Mouse (Mus musculus) frontal cortex, adult (tissue): ENCODE measurements around the gene Cd248.

Experiments used
- ATAC-seq: cut with Nextera tagmentation; 2 replicates; pipeline ENCODE4 v1.9.2; 2017; ENCODE audit warnings: mild to moderate bottlenecking, moderate library complexity, mixed read lengths; ENCODE audit not compliant: low TSS enrichment

The Cd248 gene

GRCm38 (mm10) chr19:5052166-5052822 is 15.6 kb upstream of the Cd248 start:
- peak; percentile 25; the same call in 1 of the 2 replicates for ATAC-seq

GRCm38 (mm10) chr19:5052853-5053252 is 15.0 kb upstream of the Cd248 start:
- ATAC-seq: no peak

GRCm38 (mm10) chr19:5053909-5054308 is 14.0 kb upstream of the Cd248 start:
- ATAC-seq: no peak

GRCm38 (mm10) chr19:5056251-5056650 is 11.6 kb upstream of the Cd248 start:
- no peak for ATAC-seq

GRCm38 (mm10) chr19:5057876-5058775 is 9.8 kb upstream of the Cd248 start:
- no peak for ATAC-seq

- ATAC-seq: peak; percentile 45; the same call in 1 of the 2 replicates
Observed at GRCm38 (mm10) chr19:5058801-5059771, 8.8 kb upstream of the Cd248 start.

GRCm38 (mm10) chr19:5060365-5061330 is 7.2 kb upstream of the Cd248 start:
- ATAC-seq: no peak

GRCm38 (mm10) chr19:5062041-5062440 is 5.8 kb upstream of the Cd248 start:
- no peak for ATAC-seq

- no peak for ATAC-seq
Observed at GRCm38 (mm10) chr19:5062446-5062845, 5.4 kb upstream of the Cd248 start.

- no peak for ATAC-seq
Observed at GRCm38 (mm10) chr19:5065104-5065503, 2.8 kb upstream of the Cd248 start.

- no peak for ATAC-seq
Observed at GRCm38 (mm10) chr19:5067040-5067799, 658 bp upstream of the Cd248 start.

- no peak for ATAC-seq
Observed at GRCm38 (mm10) chr19:5068570-5069234, 824 bp downstream of the Cd248 start.

GRCm38 (mm10) chr19:5069486-5069885 is 1.6 kb downstream of the Cd248 start:
- ATAC-seq: no peak

GRCm38 (mm10) chr19:5069978-5070377 is 2.1 kb downstream of the Cd248 start:
- no peak for ATAC-seq

- no peak for ATAC-seq
Observed at GRCm38 (mm10) chr19:5071077-5071476, 3.2 kb downstream of the Cd248 start.

- ATAC-seq: no peak
Observed at GRCm38 (mm10) chr19:5071545-5072369, 3.9 kb downstream of the Cd248 start.

- ATAC-seq: no peak
Observed at GRCm38 (mm10) chr19:5072389-5073019, 4.6 kb downstream of the Cd248 start.

- ATAC-seq: no peak
Observed at GRCm38 (mm10) chr19:5073028-5073427, 5.2 kb downstream of the Cd248 start.
